Mouse (Mus musculus) yolk sac, embryonic 10.5 days (tissue): ENCODE measurements around the gene 4930432M17Rik.
A peak's percentile ranks its signal among the peaks of the same experiment; 100 is the strongest.

Source experiments
- DNase-seq: peaks from one replicate; pipeline ENCODE4 v3.0.0-alpha.2; 2017; ENCODE audit warnings: low spot score

The 4930432M17Rik gene

GRCm38 (mm10) chr3:121707106-121707505, 36.5 kb downstream of the 4930432M17Rik start:
- DNase-seq: no peak

- no peak for DNase-seq
Observed at GRCm38 (mm10) chr3:121710894-121711531, 40.5 kb downstream of the 4930432M17Rik start.

- no peak for DNase-seq
Observed at GRCm38 (mm10) chr3:121712222-121712621, 41.7 kb downstream of the 4930432M17Rik start.

- peak; percentile 65 for DNase-seq
Observed at GRCm38 (mm10) chr3:121713151-121713701, 42.7 kb downstream of the 4930432M17Rik start.

- no peak for DNase-seq
Observed at GRCm38 (mm10) chr3:121713816-121714215, 43.3 kb downstream of the 4930432M17Rik start.

GRCm38 (mm10) chr3:121714461-121714860, 43.9 kb downstream of the 4930432M17Rik start:
- DNase-seq: no peak

- no peak for DNase-seq
Observed at GRCm38 (mm10) chr3:121715336-121715735, 44.8 kb downstream of the 4930432M17Rik start.

GRCm38 (mm10) chr3:121715741-121716459, 45.3 kb downstream of the 4930432M17Rik start:
- no peak for DNase-seq

GRCm38 (mm10) chr3:121716480-121716879, 45.9 kb downstream of the 4930432M17Rik start:
- DNase-seq: no peak

- no peak for DNase-seq
Observed at GRCm38 (mm10) chr3:121718679-121719078, 48.1 kb downstream of the 4930432M17Rik start.

- DNase-seq: no peak
Observed at GRCm38 (mm10) chr3:121719701-121720100, 49.1 kb downstream of the 4930432M17Rik start.

GRCm38 (mm10) chr3:121720801-121721690, 50.5 kb downstream of the 4930432M17Rik start:
- peak; percentile 66 for DNase-seq

- DNase-seq: no peak
Observed at GRCm38 (mm10) chr3:121721691-121722070, 51.1 kb downstream of the 4930432M17Rik start.

- peak; percentile 88 for DNase-seq
Observed at GRCm38 (mm10) chr3:121722971-121723844, 52.6 kb downstream of the 4930432M17Rik start, which contains the start of gene F3. Gene F3, plus strand, starts transcription at chr3:121723537.

GRCm38 (mm10) chr3:121723968-121724524, 53.5 kb downstream of the 4930432M17Rik start:
- no peak for DNase-seq

GRCm38 (mm10) chr3:121724553-121724952, 54.0 kb downstream of the 4930432M17Rik start:
- no peak for DNase-seq

- no peak for DNase-seq
Observed at GRCm38 (mm10) chr3:121725651-121726050, 55.1 kb downstream of the 4930432M17Rik start.

GRCm38 (mm10) chr3:121729678-121730077, 59.1 kb downstream of the 4930432M17Rik start:
- DNase-seq: no peak
